Mouse (Mus musculus) midbrain, postnatal 0 days (tissue): ENCODE measurements around the gene Gxylt2. TPM values are rescaled to one million over a fixed set of nuclear protein-coding genes. Genes with fewer than 3 reads are reported as not detected.

Source experiments
- ATAC-seq: fragments of 200-750 bp; cut with Nextera tagmentation; 2 replicates; pipeline ENCODE4 v1.8.0; 2017; ENCODE audit warnings: moderate number of reproducible peaks, mild to moderate bottlenecking, moderate TSS enrichment, moderate library complexity; ENCODE audit not compliant: low FRiP score
- DNase-seq: peaks from one replicate; pipeline ENCODE4 v3.0.0-alpha.2; 2015; ENCODE audit warnings: low spot score
- H3K27ac ChIP-seq: fragments of 300-500 bp; sonication (generic); 2 replicates; pipeline ENCODE4 v1.5.1; 2014; ENCODE audit warnings: low read depth, mild to moderate bottlenecking, low read length, mixed read lengths
- H3K27me3 ChIP-seq: fragments of 300-500 bp; sonication (generic); 2 replicates; pipeline ENCODE4 v1.6.1; 2014; ENCODE audit warnings: low read length, control low read depth, mixed read lengths; ENCODE audit not compliant: insufficient read depth
- H3K36me3 ChIP-seq: fragments of 300-500 bp; sonication (generic); 2 replicates; pipeline ENCODE4 v1.6.1; 2014; ENCODE audit warnings: low read length, control low read depth, mixed read lengths; ENCODE audit not compliant: insufficient read depth
- H3K4me1 ChIP-seq: fragments of 300-500 bp; sonication (generic); 2 replicates; pipeline ENCODE4 v1.6.1; 2014; ENCODE audit warnings: mild to moderate bottlenecking, control low read depth, antibody characterized with exemption, low read length, mixed read lengths; ENCODE audit not compliant: insufficient read depth
- H3K4me2 ChIP-seq: fragments of 300-500 bp; sonication (generic); 2 replicates; pipeline ENCODE4 v1.6.1; 2014; ENCODE audit warnings: low read depth, mild to moderate bottlenecking, low read length, mixed read lengths; ENCODE audit not compliant: poor library complexity, severe bottlenecking
- H3K4me3 ChIP-seq: fragments of 300-500 bp; sonication (generic); 2 replicates; pipeline ENCODE4 v1.5.1; 2014; ENCODE audit warnings: low read depth, mild to moderate bottlenecking, low read length, moderate library complexity
- H3K9ac ChIP-seq: fragments of 300-500 bp; sonication (generic); replicated peaks from 2 replicates; pipeline ENCODE4 v1.6.1; 2014; ENCODE audit warnings: mild to moderate bottlenecking, low read length, moderate library complexity, mixed read lengths; ENCODE audit not compliant: poor library complexity, severe bottlenecking
- H3K9me3 ChIP-seq: fragments of 300-500 bp; sonication (generic); 2 replicates; pipeline ENCODE4 v1.6.1; 2016; ENCODE audit warnings: low read length, control low read depth
- CTCF ChIP-seq: IDR thresholded peaks from 2 replicates; pipeline ENCODE4 v1.5.1; 2016; ENCODE audit warnings: antibody characterized with exemption, mild to moderate bottlenecking
- WGBS: fragments of 180-500 bp; shearing (Covaris S2); extraction: QIAGEN DNeasy Blood & Tissue Kit; methylation state at CpG from one replicate; pipeline ENCODE4 v1.1.7; 2014; 5-methylcytosine and 5-hydroxymethylcytosine counted together
- polyA plus RNA-seq: library from polyadenylated mRNA; unstranded; fragments of >200 nt; fragmentation: Nextera tagmentation; extraction: Ambion mirVana; gene quantifications from 2 replicates; pipeline ENCODE4 v1.2.1, GENCODE M21; 2015
- total RNA-seq: library from RNA; depleted of rRNA; stranded (reverse); fragments of >200 nt; gene quantifications from 2 replicates; pipeline ENCODE4 v1.2.3, GENCODE M21; 2014

Gene Gxylt2
- total and polyA plus RNA-seq, 2 experiments from 2014 or later = 2.0 to 3.1 TPM

- no peaks in the 10 kb centered on the region for H3K9me3 ChIP-seq
- no peaks in the 10 kb centered on the region for H3K36me3 ChIP-seq
- no peak overlapping the region for H3K4me3 ChIP-seq
- ATAC-seq (no peak), DNase-seq (no peak)
- 90% methylated on average over 10 of the region's 10 CpGs for WGBS
- no peak overlapping the region for H3K27ac ChIP-seq
- H3K9ac ChIP-seq = no peak overlapping the region
- H3K4me1 ChIP-seq = no peaks in the 10 kb centered on the region
- TF ChIP-seq CTCF = no peak
- H3K27me3 ChIP-seq = no peaks in the 10 kb centered on the region
- H3K4me2 ChIP-seq = no peak overlapping the region
These were observed 28.7 kb downstream of the Gxylt2 start for GRCm38 (mm10) chr6:100733218-100733617.

GRCm38 (mm10) chr6:100734321-100734720 lies 29.8 kb downstream of the Gxylt2 start:
- H3K27ac ChIP-seq = no peak overlapping the region
- WGBS = 84% methylated on average over 6 of the region's 6 CpGs
- no peak for TF ChIP-seq CTCF
- no peaks in the 10 kb centered on the region for H3K27me3 ChIP-seq
- no peaks in the 10 kb centered on the region for H3K4me1 ChIP-seq
- H3K36me3 ChIP-seq = no peaks in the 10 kb centered on the region
- no peak overlapping the region for H3K4me3 ChIP-seq
- ATAC-seq = no peak
- DNase-seq = no peak
- H3K4me2 ChIP-seq = no peak overlapping the region
- H3K9ac ChIP-seq = no peak overlapping the region
- no peaks in the 10 kb centered on the region for H3K9me3 ChIP-seq

DNA sequence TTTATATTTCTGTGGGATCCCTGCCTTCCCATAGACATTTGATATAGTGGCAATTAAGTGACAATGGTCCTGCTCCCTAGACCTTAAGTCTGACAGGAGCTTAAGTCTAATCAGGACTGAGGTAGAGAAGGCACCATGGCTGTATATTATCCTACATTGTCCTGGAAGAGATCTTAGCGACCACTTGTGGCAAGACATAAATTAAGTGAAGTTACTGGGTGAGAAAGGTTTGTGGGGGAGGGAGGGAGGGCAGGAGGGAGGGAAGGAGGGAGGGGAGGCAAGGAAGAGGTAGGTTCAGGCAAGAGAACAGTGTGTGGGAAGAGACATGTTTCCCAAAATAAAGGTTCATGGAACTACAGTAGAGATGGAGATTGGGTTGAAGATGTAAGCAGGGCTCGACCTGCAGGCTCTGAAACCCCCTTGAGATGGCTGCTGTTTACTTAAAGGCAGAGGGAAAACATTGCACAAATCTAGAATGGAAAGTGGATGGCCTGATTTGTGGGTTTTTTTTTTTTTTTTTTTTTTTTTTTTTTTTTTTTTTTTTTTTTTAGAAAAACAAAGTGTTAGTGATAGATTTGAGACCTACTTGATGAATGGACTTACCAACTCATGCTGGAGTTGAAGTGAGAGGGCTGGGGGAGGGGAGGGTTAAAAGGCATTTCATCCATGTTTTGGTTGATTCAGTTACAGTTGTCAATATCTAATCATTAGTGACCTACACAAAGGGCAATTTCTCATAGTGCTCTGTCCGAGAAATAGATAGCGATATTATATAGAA lies 54.1 kb downstream of the Gxylt2 start:
- no peak for ATAC-seq
- TF ChIP-seq CTCF = no peak
- Histone ChIP-seq H3K27ac (no peak overlapping the region), H3K4me3 (no peak overlapping the region), H3K27me3 (no peaks in the 10 kb centered on the region), H3K9ac (no peak overlapping the region), H3K9me3 (no peaks in the 10 kb centered on the region), H3K4me2 (no peak overlapping the region), H3K4me1 (no peaks in the 10 kb centered on the region), H3K36me3 (no peaks in the 10 kb centered on the region)
- no peak for DNase-seq
- WGBS = 79% methylated on average over 4 of the region's 4 CpGs

DNA sequence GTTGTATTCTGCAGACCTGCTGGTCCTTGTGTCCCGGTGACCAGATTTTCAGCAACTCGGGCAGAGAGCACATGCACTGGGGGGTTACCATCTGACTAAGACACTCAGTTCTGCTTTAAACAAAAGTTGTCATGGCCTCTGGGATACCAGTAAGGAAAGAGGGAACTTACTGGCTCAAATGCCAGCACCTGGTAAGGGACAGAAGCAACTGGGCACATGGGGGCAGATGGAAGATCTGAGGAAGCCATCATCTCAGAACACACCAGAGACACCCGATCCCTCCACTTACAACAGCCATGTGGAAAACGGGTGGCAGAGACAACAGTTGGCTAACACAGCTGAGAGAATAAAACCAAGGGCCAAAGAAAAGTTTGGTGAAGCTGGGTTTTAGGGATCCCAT lies 63.2 kb downstream of the Gxylt2 start:
- TF ChIP-seq CTCF = no peak

DNA sequence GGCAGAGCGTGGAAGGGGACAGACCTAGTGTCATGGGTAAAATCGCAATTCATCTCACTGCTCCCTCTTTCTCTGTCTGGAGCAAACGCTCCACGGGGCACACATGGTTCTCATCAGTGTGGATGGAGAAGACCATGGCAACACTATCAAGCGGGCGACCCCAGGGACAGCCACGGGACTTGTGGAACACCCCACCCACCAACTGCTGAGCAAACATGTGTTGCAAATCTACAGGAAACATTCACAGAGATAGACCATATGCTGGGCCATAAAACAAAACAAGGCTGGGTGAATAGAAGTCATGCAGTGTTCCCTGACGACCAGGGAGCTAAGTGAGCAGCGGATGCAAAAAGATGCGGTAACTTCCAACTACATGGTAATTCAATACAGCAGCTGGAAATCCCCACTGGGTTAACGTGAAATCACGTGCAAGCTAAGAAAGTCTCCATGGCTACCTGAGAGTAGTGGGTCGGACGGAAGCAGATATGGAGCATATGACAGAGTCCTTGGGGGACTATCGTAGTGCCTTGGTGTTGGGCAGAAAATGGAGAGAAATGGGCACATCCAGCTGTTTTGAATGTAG lies 71.5 kb downstream of the Gxylt2 start:
- no peak overlapping the region for H3K9ac ChIP-seq
- DNase-seq (no peak), ATAC-seq (no peak)
- no peak overlapping the region for H3K27ac ChIP-seq
- no peak overlapping the region for H3K4me2 ChIP-seq
- H3K4me3 ChIP-seq = no peak overlapping the region
- 85% methylated on average over 15 of the region's 15 CpGs for WGBS
- H3K4me1 ChIP-seq = no peaks in the 10 kb centered on the region
- TF ChIP-seq CTCF = no peak
- H3K27me3 ChIP-seq = no peaks in the 10 kb centered on the region
- no peaks in the 10 kb centered on the region for H3K36me3 ChIP-seq
- no peaks in the 10 kb centered on the region for H3K9me3 ChIP-seq

More for the DNA sequence above, 63.2 kb downstream of the Gxylt2 start:
- Histone ChIP-seq H3K27me3 (no peaks in the 10 kb centered on the region), H3K4me1 (no peaks in the 10 kb centered on the region), H3K27ac (no peak overlapping the region), H3K9ac (no peak overlapping the region), H3K4me2 (no peak overlapping the region), H3K4me3 (no peak overlapping the region), H3K36me3 (no peaks in the 10 kb centered on the region), H3K9me3 (no peaks in the 10 kb centered on the region)
- DNase-seq (no peak), ATAC-seq (no peak)
- WGBS = 90% methylated on average over 4 of the region's 4 CpGs

- no peak for ATAC-seq
- TF ChIP-seq CTCF = no peak
- DNase-seq = no peak
- Histone ChIP-seq H3K4me1 (no peaks in the 10 kb centered on the region), H3K9me3 (no peaks in the 10 kb centered on the region), H3K27ac (no peak overlapping the region), H3K9ac (no peak overlapping the region), H3K36me3 (no peaks in the 10 kb centered on the region), H3K27me3 (no peaks in the 10 kb centered on the region), H3K4me2 (no peak overlapping the region), H3K4me3 (no peak overlapping the region)
- 90% methylated on average over 5 of the region's 5 CpGs for WGBS
These were observed 74.1 kb downstream of the Gxylt2 start for GRCm38 (mm10) chr6:100778595-100778994.
